ENCODE assay signal across 8 mouse cellular contexts in the genomic region with DNA sequence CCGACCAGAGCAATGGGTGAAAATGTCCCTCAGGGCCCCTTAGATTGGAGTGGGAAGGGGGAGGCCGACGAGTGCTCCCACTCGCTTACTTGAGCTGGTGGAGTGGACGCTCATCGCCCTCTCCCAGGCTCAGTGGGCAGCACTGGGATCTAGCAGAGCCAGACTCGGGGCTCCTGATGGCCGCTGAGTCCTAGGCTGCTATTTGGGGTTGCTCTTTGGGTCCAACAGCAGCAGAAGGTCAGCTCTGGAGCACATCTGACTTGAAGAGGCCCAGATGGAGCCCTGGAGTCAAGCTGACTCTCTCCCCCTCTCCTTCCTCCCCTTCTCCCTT. TPM values are rescaled to one million over a fixed set of nuclear protein-coding genes. Genes with fewer than 3 reads are reported as not detected.
A peak's percentile ranks its signal among the peaks of the same experiment; 100 is the strongest.
DNase-seq lines count a peak whose midpoint lies in the region; ATAC-seq and TF ChIP-seq lines count a peak whose summit lies in the region.

No protein-coding gene starts in this region.

- H3K4me3 ChIP-seq in heart, embryonic 15.5 days, result peak overlapping the region; percentile 75
- H3K4me3 ChIP-seq in G1E (ENCODE audit: low read depth, low read length), result peak overlapping the region; percentile 84
- H3K4me3 ChIP-seq in hindbrain, embryonic 10.5 days, result peak overlapping the region; percentile 62
- H3K4me3 ChIP-seq in macrophage (ENCODE audit: inconsistent target), result peak overlapping the region; percentile 90

- H3K9ac ChIP-seq in heart, embryonic 15.5 days, result peak overlapping the region; percentile 90

- no peak for DNase-seq in heart, adult 18-20 months
- no peak for DNase-seq in G1E (ENCODE audit: low spot score)
- DNase-seq in hindbrain, embryonic 10.5 days (ENCODE audit: low spot score), result no peak
- DNase-seq in thymus, postnatal 25 days, result no peak
- no peak for DNase-seq in yolk sac, embryonic 10.5 days (ENCODE audit: low spot score)
- DNase-seq in urinary bladder, adult 18-20 months (ENCODE audit: low spot score in 2 of 2), result no peak

- H3K36me3 ChIP-seq in heart, embryonic 15.5 days, result peaks cover 3% of the 10 kb centered on the region; the same call in 1 of the 2 replicates
- peaks cover 39% of the 10 kb centered on the region for H3K36me3 ChIP-seq in G1E (replicated peaks)
- no peaks in the 10 kb centered on the region for H3K36me3 ChIP-seq in hindbrain, embryonic 10.5 days
- H3K36me3 ChIP-seq in macrophage (ENCODE audit: inconsistent target), result 0 out of 2 replicates have a peak, but pooled peaks cover under 1% of the 10 kb centered on the region

- 2% methylated on average over 8 of the region's 8 CpGs for WGBS in heart, embryonic 15.5 days
- 5% methylated on average over 8 of the region's 8 CpGs for WGBS in hindbrain, embryonic 10.5 days
- 4% methylated on average over 5 of the region's 8 CpGs for WGBS in macrophage (ENCODE audit: missing documents)

- H3K4me2 ChIP-seq in heart, embryonic 15.5 days, result peak overlapping the region; percentile 92

- no peak for TF ChIP-seq CTCF in G1E (IDR thresholded peaks at IDR 0.05; ENCODE audit: low read depth, low read length)

- H3K27ac ChIP-seq in heart, embryonic 15.5 days, result peak overlapping the region; percentile 86
- H3K27ac ChIP-seq in hindbrain, embryonic 10.5 days, result peak overlapping the region; percentile 84
- H3K27ac ChIP-seq in macrophage, result peak overlapping the region; percentile 72

- H3K79me2 ChIP-seq in macrophage (ENCODE audit: inconsistent target), result no peaks in the 10 kb centered on the region

- no peak; the same call in 1 of the 2 replicates for ATAC-seq in heart, embryonic 15.5 days (replicated peaks; ENCODE audit: insufficient number of reproducible peaks, insufficient read depth, low FRiP score, low read depth)
- no peak for ATAC-seq in G1E (ENCODE audit: extremely low read depth, insufficient number of reproducible peaks, low FRiP score, poor library complexity, severe bottlenecking)

- peaks cover 21% of the 10 kb centered on the region for H3K4me1 ChIP-seq in heart, embryonic 15.5 days (replicated peaks)
- H3K4me1 ChIP-seq in G1E (ENCODE audit: insufficient read depth, low read depth, low read length), result peaks cover 23% of the 10 kb centered on the region
- peaks cover 30% of the 10 kb centered on the region for H3K4me1 ChIP-seq in hindbrain, embryonic 10.5 days (replicated peaks)

- no peaks in the 10 kb centered on the region for H3K9me3 ChIP-seq in heart, embryonic 15.5 days (replicated peaks)
- H3K9me3 ChIP-seq in G1E (replicated peaks), result no peaks in the 10 kb centered on the region
- H3K9me3 ChIP-seq in hindbrain, embryonic 10.5 days, result no peaks in the 10 kb centered on the region

- no peaks in the 10 kb centered on the region for H3K27me3 ChIP-seq in heart, embryonic 15.5 days
- H3K27me3 ChIP-seq in G1E (ENCODE audit: insufficient read depth, low read length), result 0 out of 2 replicates have a peak, but pooled peaks cover 3% of the 10 kb centered on the region
- H3K27me3 ChIP-seq in hindbrain, embryonic 10.5 days (ENCODE audit: insufficient read depth, poor library complexity, severe bottlenecking), result peaks cover 49% of the 10 kb centered on the region

RNA-seq across cellular contexts. Expression of a gene that starts 11.0 kb away (rescaled TPM):
- 61.5 and 66.3 TPM in 2 replicates for polyA plus RNA-seq in heart, embryonic 15.5 days (2015; fragmentation: Nextera tagmentation; extraction: Ambion mirVana)
- total RNA-seq in heart, adult 18-20 months (2021), result 10 to 100 TPM; 46.1 to 55.5 TPM
- total RNA-seq in G1E (2014; fragmentation: Nextera tagmentation) (25.4 and 40.5 TPM in 2 replicates), G1E (2017) (29.5 and 32.7 TPM in 2 replicates)
- polyA plus RNA-seq in G1E (2012) (2.3 and 3.1 TPM in 2 replicates), macrophage (2018) (16.2 to 29.9 TPM (median 28.5 TPM) in 3 replicates)
- 57.1 and 58.9 TPM in 2 replicates for polyA plus RNA-seq in hindbrain, embryonic 10.5 days (2016; fragmentation: Nextera tagmentation; extraction: Ambion mirVana)
- total RNA-seq in macrophage (2018; cell fraction: chromatin; rRNA removed), result 100 to 1,000 TPM in 13 of 26 experiments, 10 to 100 TPM in 13; 49.6 to 141 (median 99.2) TPM
- 10 to 100 TPM; 19.4 to 31.5 (median 24.0) TPM for total RNA-seq in macrophage (2018; cell fraction: cytosol; rRNA removed)
- total RNA-seq in macrophage (2018; cell fraction: nucleus; rRNA removed), result 10 to 100 TPM; 25.0 to 74.6 (median 52.3) TPM

RNA-seq across cellular contexts. Expression of a gene that starts 22.3 kb away (rescaled TPM):
- 35.0 and 42.6 TPM in 2 replicates for polyA plus RNA-seq in heart, embryonic 15.5 days (2015; fragmentation: Nextera tagmentation; extraction: Ambion mirVana)
- total RNA-seq in heart, adult 18-20 months (2021), result 10 to 100 TPM; 28.6 to 37.9 TPM
- total RNA-seq in G1E (2014; fragmentation: Nextera tagmentation) (34.0 and 53.7 TPM in 2 replicates), G1E (2017) (73.2 and 89.2 TPM in 2 replicates)
- polyA plus RNA-seq in G1E (2012) (56.2 and 126 TPM in 2 replicates), macrophage (2018) (36.6 to 49.8 TPM (median 45.8 TPM) in 3 replicates)
- polyA plus RNA-seq in hindbrain, embryonic 10.5 days (2016; fragmentation: Nextera tagmentation; extraction: Ambion mirVana), result 85.3 and 85.4 TPM in 2 replicates
- 100 to 1,000 TPM in 4 of 26 experiments, 10 to 100 TPM in 22; 35.4 to 192 (median 66.1) TPM for total RNA-seq in macrophage (2018; cell fraction: chromatin; rRNA removed)
- total RNA-seq in macrophage (2018; cell fraction: cytosol; rRNA removed), result 10 to 100 TPM; 32.6 to 61.8 (median 46.3) TPM
- total RNA-seq in macrophage (2018; cell fraction: nucleus; rRNA removed), result 100 to 1,000 TPM in 2 of 26 experiments, 10 to 100 TPM in 24; 41.1 to 136 (median 76.9) TPM

RNA-seq across cellular contexts. Expression of a gene that starts 48.9 kb away (rescaled TPM):
- 59.0 and 83.2 TPM in 2 replicates for polyA plus RNA-seq in heart, embryonic 15.5 days (2015; fragmentation: Nextera tagmentation; extraction: Ambion mirVana)
- 10 to 100 TPM; 23.1 to 26.2 TPM for total RNA-seq in heart, adult 18-20 months (2021)
- 99.3 and 108 TPM in 2 replicates for total RNA-seq in G1E (2014; fragmentation: Nextera tagmentation)
- total RNA-seq in G1E (2017), result 109 and 120 TPM in 2 replicates
- 237 and 272 TPM in 2 replicates for polyA plus RNA-seq in G1E (2012)
- 180 and 190 TPM in 2 replicates for polyA plus RNA-seq in hindbrain, embryonic 10.5 days (2016; fragmentation: Nextera tagmentation; extraction: Ambion mirVana)
- total RNA-seq in macrophage (2018; cell fraction: chromatin; rRNA removed), result 100 to 1,000 TPM; 146 to 247 (median 200) TPM
- total RNA-seq in macrophage (2018; cell fraction: cytosol; rRNA removed), result 100 to 1,000 TPM in 2 of 26 experiments, 10 to 100 TPM in 24; 75.1 to 105 (median 86.4) TPM
- 100 to 1,000 TPM; 107 to 217 (median 136) TPM for total RNA-seq in macrophage (2018; cell fraction: nucleus; rRNA removed)
- 48.8 to 64.2 TPM (median 61.5 TPM) in 3 replicates for polyA plus RNA-seq in macrophage (2018)
